Mouse (Mus musculus) heart, embryonic 14.5 days (tissue): Measurements from ENCODE around the gene Anks1. TPM values are rescaled to one million over a fixed set of nuclear protein-coding genes. Genes with fewer than 3 reads are reported as not detected.
A peak's percentile ranks its signal among the peaks of the same experiment; 100 is the strongest.

Experiments used
- ATAC-seq: fragments of 200-750 bp; cut with Nextera tagmentation; 2 replicates; pipeline ENCODE4 v1.8.0; 2017; ENCODE audit warnings: low read depth, moderate TSS enrichment; ENCODE audit not compliant: insufficient number of reproducible peaks, insufficient read depth, low FRiP score
- H3K27ac ChIP-seq, 2 experiments: fragments of 200-500 bp in 1 of 2; fragments of 300-500 bp in 1 of 2; sonication (generic) in 1 of 2; replicated peaks in 1 of 2; 2 replicates each; pipeline ENCODE4 v1.5.1; 2012 to 2014; ENCODE audit warnings: low read depth in 2 of 2, low read length in 2 of 2, control low read depth in 1 of 2, mild to moderate bottlenecking in 1 of 2, mixed read lengths in 1 of 2; ENCODE audit not compliant: control insufficient read depth in 1 of 2, insufficient read depth in 1 of 2
- H3K27me3 ChIP-seq: fragments of 300-500 bp; sonication (generic); 2 replicates; pipeline ENCODE4 v1.6.1; 2014; ENCODE audit warnings: mild to moderate bottlenecking, low read length, control low read depth; ENCODE audit not compliant: control insufficient read depth, insufficient read depth
- H3K36me3 ChIP-seq: fragments of 300-500 bp; sonication (generic); 2 replicates; pipeline ENCODE4 v1.6.1; 2014; ENCODE audit warnings: mild to moderate bottlenecking, control low read depth, low read length, mixed read lengths; ENCODE audit not compliant: control insufficient read depth, insufficient read depth
- H3K4me1 ChIP-seq, 2 experiments: fragments of 200-500 bp in 1 of 2; fragments of 300-500 bp in 1 of 2; sonication (generic) in 1 of 2; 2 replicates each; pipeline ENCODE4 v1.6.1; 2012 to 2014; ENCODE audit warnings: low read length in 2 of 2, control low read depth in 1 of 2, mixed read lengths in 1 of 2; ENCODE audit not compliant: control insufficient read depth in 2 of 2, insufficient read depth in 2 of 2
- H3K4me2 ChIP-seq: fragments of 300-500 bp; sonication (generic); 2 replicates; pipeline ENCODE4 v1.6.1; 2014; ENCODE audit warnings: mild to moderate bottlenecking, low read length
- H3K4me3 ChIP-seq, 2 experiments: fragments of 200-500 bp in 1 of 2; fragments of 300-500 bp in 1 of 2; sonication (generic) in 1 of 2; 2 replicates each; pipeline ENCODE4 v1.5.1; 2012 to 2014; ENCODE audit warnings: low read length in 2 of 2, mild to moderate bottlenecking in 2 of 2, control low read depth in 1 of 2, low read depth in 1 of 2, moderate library complexity in 1 of 2; ENCODE audit not compliant: control insufficient read depth in 1 of 2, insufficient read depth in 1 of 2
- H3K9ac ChIP-seq: fragments of 300-500 bp; sonication (generic); 2 replicates; pipeline ENCODE4 v1.6.1; 2014; ENCODE audit warnings: mild to moderate bottlenecking, low read length
- H3K9me3 ChIP-seq: fragments of 300-500 bp; sonication (generic); 2 replicates; pipeline ENCODE4 v1.6.1; 2016; ENCODE audit warnings: low read length, control low read depth; ENCODE audit not compliant: control insufficient read depth
- WGBS: fragments of 180-500 bp; shearing (Covaris S2); extraction: QIAGEN DNeasy Blood & Tissue Kit; methylation state at CpG from one replicate; pipeline ENCODE4 v1.1.7; 2014; 5-methylcytosine and 5-hydroxymethylcytosine counted together
- polyA plus RNA-seq: library from polyadenylated mRNA; unstranded; fragments of >200 nt; fragmentation: Nextera tagmentation; extraction: Ambion mirVana; gene quantifications from 2 replicates; pipeline ENCODE4 v1.2.1, GENCODE M21; 2014

Anks1 gene
- polyA plus RNA-seq, 1 experiment from 2014 or later = 11.8 TPM

DNA sequence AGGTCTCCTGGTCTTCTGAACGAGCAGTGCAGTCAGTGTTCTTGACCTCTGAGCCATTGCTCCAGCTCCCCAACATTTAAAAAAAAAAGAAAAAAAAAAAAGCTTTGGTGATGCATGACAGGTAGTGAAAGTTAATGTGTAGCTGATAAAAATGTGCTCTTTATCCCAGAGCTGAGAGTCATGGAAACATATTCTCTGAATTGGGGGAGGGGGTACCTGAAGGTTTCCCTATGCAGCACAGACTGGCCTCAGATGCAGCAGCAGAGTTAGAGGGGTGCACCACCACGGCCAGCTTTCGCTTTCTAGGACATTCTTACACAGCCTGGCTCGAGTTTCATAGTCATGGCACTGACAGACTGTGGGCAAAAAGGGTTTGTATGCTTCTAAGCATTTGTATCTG, 105.3 kb downstream of the Anks1 start:
- ATAC-seq = no peak
- Histone ChIP-seq H3K4me3 (no peak overlapping the region), H3K36me3 (no peaks in the 10 kb centered on the region), H3K27me3 (no peaks in the 10 kb centered on the region), H3K4me2 (no peak overlapping the region), H3K9ac (no peak overlapping the region), H3K4me1 (peaks cover 39 to 55% of the 10 kb centered on the region in 2 experiments), H3K27ac (peak overlapping the region; percentile 79 to 84), H3K9me3 (no peaks in the 10 kb centered on the region)
- 74% methylated on average over 4 of the region's 4 CpGs for WGBS

DNA sequence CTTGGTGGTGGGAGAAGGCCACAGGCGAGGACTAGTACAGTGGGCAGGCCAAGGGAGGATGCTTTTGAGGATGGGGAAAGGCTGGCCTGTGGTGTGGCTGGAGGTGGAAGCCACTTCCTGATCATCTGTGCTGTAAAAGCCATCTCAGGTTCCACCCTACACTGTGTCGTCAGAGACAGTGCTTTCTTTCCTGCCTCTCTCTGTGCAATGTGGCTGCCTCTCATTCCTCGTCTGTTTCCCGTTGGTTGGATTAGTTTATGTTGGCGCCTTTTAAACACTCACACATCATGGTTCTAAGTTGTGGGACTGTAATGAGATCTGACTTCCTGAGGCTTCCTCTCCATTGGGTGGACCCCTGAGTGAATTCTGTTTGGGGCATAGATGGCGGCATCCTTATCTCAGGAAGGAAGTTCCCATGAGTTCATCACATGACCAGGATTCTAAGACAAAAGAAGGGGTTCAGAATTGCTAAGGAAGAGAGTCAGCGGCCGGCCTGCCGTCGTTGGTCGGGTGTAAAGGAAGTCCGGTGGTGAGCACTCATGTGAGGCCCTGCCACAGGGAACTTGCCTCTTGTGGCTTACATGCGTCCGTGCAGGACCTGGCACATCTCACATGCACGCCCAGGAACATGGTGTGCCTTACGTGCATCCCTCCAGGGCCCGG, 106.1 kb downstream of the Anks1 start:
- peak; percentile 57 for ATAC-seq
- 61% methylated on average over 17 of the region's 17 CpGs for WGBS
- Histone ChIP-seq H3K4me1 (peaks cover 45 to 59% of the 10 kb centered on the region in 2 experiments), H3K4me2 (no peak overlapping the region), H3K27ac (peak overlapping the region; percentile 79 to 84), H3K27me3 (no peaks in the 10 kb centered on the region), H3K4me3 (no peak overlapping the region), H3K9ac (no peak overlapping the region), H3K9me3 (no peaks in the 10 kb centered on the region), H3K36me3 (no peaks in the 10 kb centered on the region)

DNA sequence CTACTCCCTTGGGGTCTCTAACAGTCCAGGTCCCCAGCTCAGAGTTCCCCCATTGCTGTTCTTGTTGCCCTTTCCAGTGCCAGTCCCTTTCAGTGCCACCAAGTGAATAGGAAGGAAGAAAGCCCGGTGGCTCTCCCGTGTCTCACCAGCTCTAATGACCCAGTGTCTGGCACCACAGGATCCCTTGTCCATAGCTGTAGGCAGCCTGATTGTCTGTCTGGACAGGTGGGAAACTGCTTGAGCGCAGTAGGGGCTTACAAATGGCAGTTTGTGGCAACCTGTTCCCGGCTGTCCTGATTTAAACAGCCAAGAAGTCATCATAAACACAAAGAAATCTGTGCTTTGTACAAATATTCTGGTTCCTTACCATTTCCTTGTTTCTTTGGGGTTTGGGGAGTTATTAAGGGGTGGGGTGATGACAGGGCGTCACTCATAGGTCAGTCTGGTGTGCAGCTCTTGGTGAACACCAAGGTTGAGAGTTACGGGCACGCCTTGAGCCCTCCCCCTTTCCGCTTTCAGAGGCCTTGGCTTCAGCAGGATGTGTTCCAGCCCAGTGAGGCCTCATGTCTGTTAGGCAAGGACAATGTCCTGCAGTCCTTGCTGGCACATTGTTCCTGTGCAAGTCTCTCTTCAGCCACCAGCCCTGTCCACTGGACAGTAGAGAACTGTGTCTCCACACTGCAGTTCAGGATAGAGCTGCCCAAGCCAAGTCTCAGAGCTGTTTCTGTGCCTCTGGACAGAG, 107.1 kb downstream of the Anks1 start:
- Histone ChIP-seq H3K36me3 (no peaks in the 10 kb centered on the region), H3K4me1 (peaks cover 42 to 61% of the 10 kb centered on the region in 2 experiments), H3K9me3 (no peaks in the 10 kb centered on the region), H3K4me3 (no peak overlapping the region), H3K27me3 (no peaks in the 10 kb centered on the region), H3K9ac (peak overlapping the region; percentile 46), H3K4me2 (no peak overlapping the region), H3K27ac (peak overlapping the region; percentile 79 to 84)
- ATAC-seq = no peak
- 64% methylated on average over 8 of the region's 8 CpGs for WGBS

DNA sequence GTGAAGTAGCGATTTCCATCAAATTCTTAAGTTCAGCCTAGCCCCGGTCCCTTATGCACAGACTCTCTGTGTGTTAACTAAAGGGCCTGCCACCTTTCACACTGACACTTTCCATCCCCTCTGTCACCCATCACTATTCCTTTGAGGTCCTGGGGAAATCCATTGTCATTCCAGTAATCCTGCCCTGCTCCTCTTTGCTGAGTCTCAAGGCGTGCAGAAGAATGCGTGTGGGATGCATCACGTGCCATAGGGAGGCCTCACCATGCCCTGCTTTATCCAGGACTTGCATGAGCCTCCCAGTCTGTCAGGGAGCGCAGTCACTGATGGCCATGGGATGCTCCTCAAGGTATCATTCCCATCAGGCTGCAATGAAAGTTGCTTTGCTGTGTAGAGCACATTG, 109.2 kb downstream of the Anks1 start:
- no peaks in the 10 kb centered on the region for H3K27me3 ChIP-seq
- H3K36me3 ChIP-seq = no peaks in the 10 kb centered on the region
- peaks cover 47 to 66% of the 10 kb centered on the region in 2 experiments for H3K4me1 ChIP-seq
- no peaks in the 10 kb centered on the region for H3K9me3 ChIP-seq
- 66% methylated on average over 6 of the region's 6 CpGs for WGBS
- H3K9ac ChIP-seq = no peak overlapping the region
- H3K4me3 ChIP-seq = no peak overlapping the region
- H3K27ac ChIP-seq = no peak overlapping the region
- no peak for ATAC-seq
- no peak overlapping the region for H3K4me2 ChIP-seq

DNA sequence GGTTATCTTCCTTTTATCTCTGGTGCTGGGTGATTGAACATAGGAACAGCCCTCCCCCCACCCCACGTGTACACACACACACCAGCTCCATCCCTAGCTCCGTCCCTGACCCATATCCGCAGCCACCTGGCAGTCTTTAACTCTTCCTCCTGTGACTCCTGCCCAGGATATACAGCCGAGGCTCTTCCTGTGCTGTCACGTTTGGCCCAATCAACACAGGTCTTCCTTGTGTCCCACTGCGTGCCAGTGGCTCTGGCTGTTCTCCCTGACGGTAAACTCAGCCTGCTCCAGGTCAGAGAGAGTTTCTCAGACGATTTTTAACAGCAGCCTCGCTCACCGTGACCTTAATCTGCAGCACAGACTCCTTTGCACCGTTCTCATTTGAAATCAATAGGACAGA, 109.7 kb downstream of the Anks1 start:
- Histone ChIP-seq H3K4me1 (peaks cover 42 to 62% of the 10 kb centered on the region in 2 experiments), H3K9ac (no peak overlapping the region)
- WGBS = 60% methylated on average over 11 of the region's 11 CpGs

DNA sequence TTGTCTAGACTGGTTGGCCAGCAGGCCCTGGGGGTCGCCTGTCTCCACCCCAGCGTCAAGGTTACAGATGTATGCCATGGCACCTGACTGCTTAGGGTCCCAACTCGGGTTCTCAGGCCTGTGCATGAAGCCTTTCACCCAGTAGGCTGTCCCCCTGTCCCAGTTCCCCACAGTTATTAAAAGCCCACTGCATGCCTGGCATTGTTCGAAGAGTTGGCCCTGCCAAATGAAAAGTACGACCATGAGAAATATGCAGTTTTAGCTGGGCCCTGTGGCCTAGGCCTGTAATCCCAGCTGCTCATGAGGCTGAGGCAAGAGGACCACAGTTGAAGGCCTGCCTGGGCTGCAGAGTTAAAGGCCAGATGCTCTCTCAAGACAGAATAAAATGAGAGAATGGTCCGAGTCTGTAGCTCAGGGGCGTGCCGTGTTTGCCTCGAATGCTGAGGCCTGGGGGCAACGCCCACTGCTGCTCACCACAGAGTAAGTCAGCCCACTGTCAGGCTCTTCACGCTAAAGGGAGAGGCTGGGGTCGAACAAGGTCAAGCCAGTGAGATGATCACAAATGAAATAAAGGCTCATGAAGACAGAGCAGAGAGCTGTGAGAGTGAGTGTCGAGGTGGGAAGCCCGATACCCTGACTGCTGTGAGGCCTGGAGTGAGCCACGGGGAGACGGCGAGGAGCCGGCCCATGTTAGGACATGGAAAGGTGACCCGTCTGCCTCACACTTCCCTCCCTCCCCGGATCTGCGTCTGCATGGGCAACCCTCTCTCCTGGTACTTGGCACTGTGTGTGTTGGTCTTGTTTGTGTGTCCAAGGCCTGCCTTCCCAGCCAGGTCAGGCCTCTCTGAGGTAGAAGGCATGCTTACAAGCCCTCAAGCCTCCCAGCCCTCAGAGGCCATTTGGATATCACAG, 110.9 kb downstream of the Anks1 start:
- no peaks in the 10 kb centered on the region for H3K27me3 ChIP-seq
- WGBS = 59% methylated on average over 21 of the region's 21 CpGs
- no peaks in the 10 kb centered on the region for H3K36me3 ChIP-seq
- H3K4me3 ChIP-seq = no peak overlapping the region
- H3K9me3 ChIP-seq = no peaks in the 10 kb centered on the region
- peaks cover 40 to 61% of the 10 kb centered on the region in 2 experiments for H3K4me1 ChIP-seq
- ATAC-seq = no peak
- peak overlapping the region; percentile 54 for H3K9ac ChIP-seq
- H3K4me2 ChIP-seq = no peak overlapping the region
- peak overlapping the region; percentile 9 to 41; a peak in 2 of 4 replicates for H3K27ac ChIP-seq

More for the DNA sequence above, 109.7 kb downstream of the Anks1 start:
- H3K36me3 ChIP-seq = no peaks in the 10 kb centered on the region
- no peak for ATAC-seq
- no peak overlapping the region for H3K27ac ChIP-seq
- H3K4me3 ChIP-seq = no peak overlapping the region
- H3K27me3 ChIP-seq = no peaks in the 10 kb centered on the region
- H3K9me3 ChIP-seq = no peaks in the 10 kb centered on the region
- H3K4me2 ChIP-seq = no peak overlapping the region

DNA sequence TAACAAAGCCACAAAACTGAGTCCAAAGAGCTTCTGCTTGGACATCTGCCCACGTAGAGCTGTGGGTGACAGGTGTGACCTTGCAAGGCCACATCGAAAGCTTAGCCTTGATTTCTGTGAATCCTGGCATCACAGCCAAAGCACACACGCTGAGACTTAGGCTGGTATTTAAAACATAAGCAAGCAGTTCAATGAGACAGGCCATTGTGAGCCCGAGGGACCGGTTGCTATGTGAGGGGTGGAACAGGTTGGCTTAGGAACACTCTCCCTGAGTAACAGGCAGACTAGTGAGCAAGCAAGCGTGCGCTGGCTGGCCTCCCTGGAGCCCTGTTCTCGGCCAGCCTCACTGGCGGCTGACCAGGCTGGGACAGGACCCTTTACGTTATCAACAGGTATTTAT, 112.8 kb downstream of the Anks1 start:
- Histone ChIP-seq H3K9ac (0 out of 2 replicates have a peak overlapping the region, but pooled peaks have one; percentile 6), H3K27me3 (no peaks in the 10 kb centered on the region), H3K4me3 (no peak overlapping the region), H3K4me2 (no peak overlapping the region), H3K9me3 (no peaks in the 10 kb centered on the region), H3K27ac (peak overlapping the region; percentile 6 to 63; a peak in 3 of 4 replicates), H3K4me1 (peaks cover 47 to 66% of the 10 kb centered on the region in 2 experiments), H3K36me3 (no peaks in the 10 kb centered on the region)
- WGBS = 50% methylated on average over 10 of the region's 10 CpGs
- ATAC-seq = no peak
